Mouse (Mus musculus): ENCODE measurements around the gene Eif3l. TPM values are rescaled to one million over a fixed set of nuclear protein-coding genes. Genes with fewer than 3 reads are reported as not detected.

Gene Eif3l
- total RNA-seq, 2 experiments from 2014 or later = 94.6 to 102 TPM

GRCm38 (mm10) chr15:79092284-79092683, 17.3 kb downstream of the Eif3l start:
- DNase-seq (ENCODE audit: low spot score in 2 of 2) = no peak

DNA sequence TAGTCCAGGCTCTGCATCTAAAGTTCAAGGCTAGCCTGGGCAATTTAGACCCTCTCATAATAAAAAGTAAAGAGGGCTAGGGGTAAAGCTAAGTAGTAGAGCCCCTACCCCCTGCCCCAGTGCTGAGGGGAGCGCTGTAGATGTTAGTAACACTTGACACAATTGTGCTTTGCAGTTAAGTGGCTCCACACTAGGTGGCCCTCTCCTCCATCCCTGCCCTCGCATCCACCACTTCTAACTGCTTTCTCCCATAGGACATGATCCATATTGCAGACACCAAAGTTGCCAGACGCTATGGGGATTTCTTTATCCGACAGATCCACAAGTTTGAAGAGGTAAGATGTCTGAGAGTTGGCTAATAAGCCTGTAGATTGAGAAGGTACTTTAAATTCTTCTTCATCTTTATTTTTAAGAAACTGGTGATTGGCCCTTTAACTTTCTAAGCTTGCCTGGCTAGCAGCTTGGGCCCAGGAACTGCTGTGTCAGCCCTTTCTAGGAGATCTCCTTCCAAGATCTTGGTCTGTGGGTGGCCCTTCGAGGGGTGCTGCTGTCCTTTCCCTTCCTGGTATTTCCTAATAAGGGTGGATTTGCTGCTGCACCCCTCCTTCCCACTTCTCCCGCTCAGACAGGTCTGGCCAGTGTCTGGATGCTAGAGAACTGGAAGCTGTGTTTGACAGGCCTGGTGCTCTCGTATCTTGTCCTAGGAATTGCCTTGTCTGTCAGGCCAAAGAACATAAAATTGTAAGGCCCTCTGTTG, 18.3 kb downstream of the Eif3l start:
- DNase-seq (ENCODE audit: low spot score in 2 of 2) = peak; percentile 53 to 58

DNA sequence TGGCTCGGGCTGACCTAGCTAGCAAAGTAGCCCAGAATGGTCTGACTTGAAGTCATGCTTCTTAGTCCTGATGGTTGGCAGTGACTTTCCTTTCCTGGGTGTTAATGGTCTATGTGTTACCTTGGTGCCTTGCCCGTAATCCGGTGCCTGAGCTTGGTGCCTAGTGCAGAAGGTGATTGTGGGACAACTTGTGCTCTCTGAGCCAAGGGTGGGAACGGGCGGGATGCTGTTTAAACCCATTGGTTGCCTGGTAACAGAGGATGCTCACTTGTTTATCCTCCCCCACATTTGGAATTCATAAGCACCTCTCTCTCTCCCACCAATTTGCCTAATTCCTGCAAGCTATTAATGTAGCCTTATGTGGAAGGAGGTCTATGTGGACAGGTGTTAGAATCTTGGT, 20.5 kb downstream of the Eif3l start:
- DNase-seq (ENCODE audit: low spot score in 2 of 2) = no peak

GRCm38 (mm10) chr15:79096556-79096955, 21.6 kb downstream of the Eif3l start:
- no peak for DNase-seq (ENCODE audit: low spot score in 2 of 2)

- no peak for DNase-seq (ENCODE audit: low spot score in 2 of 2)
Observed at GRCm38 (mm10) chr15:79097135-79097534, 22.2 kb downstream of the Eif3l start.

DNA sequence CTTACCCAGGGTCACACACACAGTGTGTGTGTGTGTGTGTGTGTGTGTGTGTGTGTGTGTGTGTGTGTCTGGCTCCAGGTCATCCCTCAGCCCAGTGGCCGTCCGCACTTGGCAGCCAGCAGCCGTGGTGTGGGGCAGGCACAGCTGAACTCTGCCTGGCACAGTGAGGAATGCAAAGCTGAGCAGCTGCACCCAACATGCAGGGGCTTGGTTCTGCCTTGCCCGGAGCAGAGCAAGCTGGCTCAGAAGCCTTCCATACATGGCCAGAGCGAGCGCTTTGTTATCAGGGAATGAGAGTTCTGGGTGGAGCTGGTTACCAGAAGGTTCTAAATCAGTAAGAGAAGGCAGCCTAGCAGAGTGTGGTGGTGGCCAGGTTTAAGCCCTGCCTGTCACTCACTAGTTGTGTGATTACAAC, 22.6 kb downstream of the Eif3l start:
- peak; percentile 51 to 65 for DNase-seq (ENCODE audit: low spot score in 2 of 2)

DNA sequence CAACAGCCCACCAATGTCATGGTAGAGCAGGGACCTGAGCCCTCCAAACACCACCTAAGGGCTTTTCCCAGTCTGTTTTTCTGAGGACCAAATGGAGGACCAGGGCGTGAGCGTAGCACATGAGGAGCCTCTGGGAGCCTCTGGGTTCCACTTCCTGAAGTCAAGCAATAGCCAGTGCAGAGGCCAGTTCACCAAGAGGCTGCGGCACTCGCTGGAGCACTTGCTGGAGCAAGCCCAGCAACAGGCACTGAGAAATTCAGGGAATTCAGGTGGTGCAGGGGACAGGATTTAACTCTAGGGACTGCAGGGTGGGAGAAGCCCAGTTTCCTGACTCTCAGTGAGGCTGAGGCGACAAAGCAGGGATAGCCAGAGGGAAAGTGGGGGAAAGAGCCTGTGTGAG, 23.2 kb downstream of the Eif3l start:
- no peak for DNase-seq (ENCODE audit: low spot score in 2 of 2)

- no peak for DNase-seq (ENCODE audit: low spot score in 2 of 2)
Observed at GRCm38 (mm10) chr15:79098868-79099267, 23.9 kb downstream of the Eif3l start.

- DNase-seq (ENCODE audit: low spot score in 2 of 2) = no peak
Observed at GRCm38 (mm10) chr15:79099456-79099855, 24.5 kb downstream of the Eif3l start.

DNA sequence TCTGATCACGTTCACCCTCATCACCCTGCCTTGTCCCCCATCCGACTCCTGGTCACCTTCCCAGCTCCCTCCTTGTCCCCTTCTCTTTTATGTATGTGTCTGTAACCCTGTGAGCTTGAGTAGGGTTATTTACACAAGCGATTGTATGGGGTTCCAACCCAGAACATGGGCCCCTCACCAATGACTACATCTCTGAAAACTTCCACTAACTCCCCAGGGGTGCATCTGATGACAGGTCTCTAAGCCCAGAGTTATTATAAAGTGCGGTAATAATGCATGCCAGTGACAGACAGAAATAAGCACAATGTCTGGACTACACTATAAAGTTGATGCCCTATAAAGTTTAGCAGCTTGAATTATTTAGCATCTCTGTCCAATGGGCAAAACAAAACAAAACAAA, 25.4 kb downstream of the Eif3l start:
- no peak for DNase-seq (ENCODE audit: low spot score in 2 of 2)

DNA sequence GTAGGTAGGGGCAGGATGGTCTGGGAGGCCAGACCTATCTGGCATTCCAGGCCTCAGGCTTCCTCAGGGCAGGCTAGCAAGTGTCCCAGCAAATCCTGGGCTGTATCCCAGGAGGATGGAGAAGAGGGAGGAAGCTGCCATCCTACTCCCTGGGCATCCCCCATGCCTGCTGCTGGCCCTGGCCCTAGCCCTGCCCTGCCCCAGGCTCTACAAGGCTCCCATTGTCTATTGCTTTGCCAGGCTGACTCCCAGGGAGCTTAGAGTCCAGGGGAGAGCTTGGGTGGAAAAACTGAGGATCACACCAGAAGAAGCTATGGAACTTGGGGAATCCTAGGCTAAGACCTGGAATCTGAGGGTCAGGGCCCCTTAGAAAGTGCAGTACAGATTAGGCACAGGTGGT, 26.6 kb downstream of the Eif3l start:
- DNase-seq (ENCODE audit: low spot score in 2 of 2) = no peak

DNA sequence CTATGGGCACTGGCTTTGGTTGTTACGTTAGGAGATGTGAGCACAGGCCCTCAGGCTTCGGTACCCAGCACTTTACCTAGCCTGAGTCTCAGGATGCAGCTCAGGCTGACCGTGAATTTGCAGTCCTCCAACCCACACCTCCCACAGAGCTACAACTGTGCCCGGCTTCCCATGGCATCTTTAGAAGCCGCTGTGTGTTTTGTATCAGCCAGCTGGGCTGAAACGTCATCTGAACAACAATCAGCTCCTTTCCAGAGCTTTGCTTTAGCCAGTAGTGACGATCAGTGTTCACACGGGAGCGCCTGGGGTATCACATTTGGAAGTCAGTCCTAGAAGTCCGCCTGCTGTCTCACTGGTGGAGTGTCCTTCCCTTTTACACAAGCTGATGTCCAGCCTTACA, 28.3 kb downstream of the Eif3l start:
- peak in 1 of 2 experiments; percentile 9 for DNase-seq (ENCODE audit: low spot score in 2 of 2)

DNA sequence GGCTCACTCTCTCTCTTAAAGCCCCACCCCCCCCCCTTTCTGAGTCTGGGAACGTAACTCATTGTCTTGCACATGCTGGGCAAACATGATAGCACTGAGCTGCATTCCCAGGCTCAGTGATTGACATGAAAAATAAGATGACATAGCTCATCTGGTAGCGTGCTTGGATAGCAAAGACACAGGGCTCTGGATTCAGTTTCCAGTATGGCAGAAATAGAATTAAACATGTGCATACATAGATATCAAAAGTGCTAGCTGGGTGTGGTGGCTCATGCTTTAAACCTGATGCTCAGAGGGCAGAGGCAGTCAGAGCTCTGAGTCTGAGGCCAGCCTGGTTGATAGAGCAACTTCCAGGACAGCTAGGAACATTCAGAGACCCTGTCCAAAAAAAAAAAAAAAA, 30.8 kb downstream of the Eif3l start:
- no peak for DNase-seq (ENCODE audit: low spot score in 2 of 2)

DNA sequence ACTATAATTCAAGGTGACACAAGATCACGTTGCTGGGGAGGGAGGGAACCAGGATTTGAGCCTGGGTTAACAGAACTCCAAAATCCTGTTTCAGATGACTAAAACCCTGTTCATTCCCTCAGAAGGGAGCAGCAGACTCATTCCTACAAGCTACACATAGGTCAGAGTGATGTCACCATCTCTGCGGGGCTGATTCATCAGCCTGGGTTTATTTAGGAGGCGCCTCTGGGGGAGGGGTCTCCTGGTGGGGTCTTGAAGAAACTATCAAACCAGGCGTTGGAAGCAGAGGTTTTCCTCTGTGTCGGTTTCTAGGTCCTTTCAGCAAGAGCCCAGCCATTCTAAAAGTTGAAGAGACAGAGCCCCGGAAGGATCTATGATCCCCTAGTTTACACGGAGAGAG, 33.0 kb downstream of the Eif3l start:
- no peak for DNase-seq (ENCODE audit: low spot score in 2 of 2)

- peak; percentile 47 to 65 for DNase-seq (ENCODE audit: low spot score in 2 of 2)
Observed at GRCm38 (mm10) chr15:79108421-79109320, 33.7 kb downstream of the Eif3l start, which contains the start of gene Micall1. Gene Micall1 (plus strand): TSS chr15:79108898.

GRCm38 (mm10) chr15:79109321-79109934, 34.4 kb downstream of the Eif3l start:
- peak; percentile 47 to 61 for DNase-seq (ENCODE audit: low spot score in 2 of 2)

- no peak for DNase-seq (ENCODE audit: low spot score in 2 of 2)
Observed at GRCm38 (mm10) chr15:79110031-79110430, 35.1 kb downstream of the Eif3l start.

DNA sequence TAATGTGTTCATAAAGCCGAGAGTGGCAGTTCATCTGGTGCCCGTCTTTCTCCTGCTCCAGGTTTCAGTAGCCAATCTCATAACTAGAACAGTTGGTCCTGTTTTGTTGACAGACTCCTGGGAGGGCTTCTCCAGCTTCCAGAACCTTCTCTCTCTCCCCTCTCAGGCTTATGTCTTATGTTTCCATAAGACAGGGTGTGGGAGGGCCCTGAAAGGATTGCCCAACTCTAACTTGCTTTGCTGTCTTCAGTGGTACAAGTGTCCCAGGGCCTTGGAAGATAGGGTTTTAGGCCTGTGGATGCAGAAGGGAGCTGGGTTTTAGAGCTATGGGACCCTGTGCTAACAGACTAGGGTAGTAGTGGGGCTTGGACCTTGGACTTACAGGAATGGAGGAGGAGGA, 35.5 kb downstream of the Eif3l start:
- no peak for DNase-seq (ENCODE audit: low spot score in 2 of 2)

- no peak for DNase-seq (ENCODE audit: low spot score in 2 of 2)
Observed at GRCm38 (mm10) chr15:79111774-79112173, 36.8 kb downstream of the Eif3l start.

GRCm38 (mm10) chr15:79115276-79115675, 40.3 kb downstream of the Eif3l start:
- DNase-seq (ENCODE audit: low spot score in 2 of 2) = no peak

- no peak for DNase-seq (ENCODE audit: low spot score in 2 of 2)
Observed at GRCm38 (mm10) chr15:79119491-79119890, 44.5 kb downstream of the Eif3l start.

DNA sequence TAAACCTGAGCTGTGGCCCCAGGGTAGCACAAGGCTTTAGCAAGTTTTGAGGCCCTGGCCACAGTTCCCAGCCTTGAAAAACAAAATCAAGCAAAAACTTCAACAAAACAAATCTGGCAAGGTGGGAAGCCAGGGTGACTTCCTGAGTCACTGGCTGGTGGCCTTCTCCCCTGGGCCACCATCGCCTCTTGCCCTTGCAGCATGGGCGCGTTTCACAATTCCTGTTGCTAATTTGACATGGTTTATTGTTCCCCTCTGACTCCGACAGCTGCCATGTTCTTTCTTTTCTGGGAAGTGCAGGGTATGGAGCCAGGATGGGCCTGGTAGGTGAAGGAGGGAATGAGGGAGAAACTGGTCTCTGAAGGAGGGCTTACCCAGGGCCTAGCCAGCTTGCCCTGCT, 47.1 kb downstream of the Eif3l start:
- DNase-seq (ENCODE audit: low spot score in 2 of 2) = no peak
